Mouse (Mus musculus) lung, adult 2 months (tissue): Measurements from ENCODE around the gene Phactr1.

Experiments
- CTCF ChIP-seq: fragments of 200-500 bp; IDR thresholded peaks from 2 replicates; pipeline ENCODE4 v1.5.1; 2011; ENCODE audit warnings: mild to moderate bottlenecking, low read length, control low read depth; ENCODE audit not compliant: insufficient read depth
- POLR2A ChIP-seq: fragments of 200-500 bp; IDR thresholded peaks from 2 replicates; pipeline ENCODE4 v1.6.1; 2011; ENCODE audit warnings: low read depth, mild to moderate bottlenecking, control low read depth, low read length, borderline replicate concordance; ENCODE audit errors: extremely low read depth

GRCm38 (mm10) chr13:43133400-43133799, 453.0 kb downstream of the Phactr1 start:
- TF ChIP-seq CTCF (no peak), POLR2A (no peak)
